ENCODE assay signal across 9 mouse cellular contexts in genomic region chr5:137512847-137513794, GRCm38 (mm10). TPM values are rescaled to one million over a fixed set of nuclear protein-coding genes. Genes with fewer than 3 reads are reported as not detected.
DNase-seq lines count a peak whose midpoint lies in the region; ATAC-seq and TF ChIP-seq lines count a peak whose summit lies in the region.
"Had no signal": no experiment of that assay in that cellular context is flagged by ENCODE, and none has a peak within 500 bp of the region (broad histone marks: within the 10 kb centered on the region; RNA-seq: fewer than 3 reads in every experiment).

No protein-coding gene starts in this region.

- WGBS in hindbrain, embryonic 13.5 days = 82% methylated on average over 11 of the region's 11 CpGs
- WGBS in midbrain, embryonic 15.5 days = 80% methylated on average over 11 of the region's 11 CpGs

- peak overlapping the region; percentile 100 for H3K9ac ChIP-seq in hindbrain, embryonic 13.5 days
- H3K9ac ChIP-seq in midbrain, embryonic 15.5 days = no peak overlapping the region

- H3K4me1 ChIP-seq in hindbrain, embryonic 13.5 days (replicated peaks) = peaks cover 56% of the 10 kb centered on the region
- H3K4me1 ChIP-seq in midbrain, embryonic 15.5 days = peaks cover 52% of the 10 kb centered on the region

- peaks cover 16% of the 10 kb centered on the region; the same call in 1 of the 2 replicates for H3K36me3 ChIP-seq in hindbrain, embryonic 13.5 days
- H3K36me3 ChIP-seq in midbrain, embryonic 15.5 days (replicated peaks) = peaks cover 1% of the 10 kb centered on the region; the same call in 1 of the 2 replicates

- 0 out of 2 replicates have a peak, but pooled peaks have one; percentile 43 for ATAC-seq in hindbrain, embryonic 13.5 days (ENCODE audit: low FRiP score)
- ATAC-seq in midbrain, embryonic 15.5 days (replicated peaks) = 0 out of 2 replicates have a peak, but pooled peaks have one; percentile 48

- no peaks in the 10 kb centered on the region for H3K9me3 ChIP-seq in hindbrain, embryonic 13.5 days
- no peaks in the 10 kb centered on the region for H3K9me3 ChIP-seq in midbrain, embryonic 15.5 days

- no peaks in the 10 kb centered on the region for H3K27me3 ChIP-seq in hindbrain, embryonic 13.5 days
- no peaks in the 10 kb centered on the region for H3K27me3 ChIP-seq in midbrain, embryonic 15.5 days (replicated peaks)

- DNase-seq in gastrocnemius, adult 2 months = peak; percentile 40
- DNase-seq in gastrocnemius, postnatal 10 days = no peak
- peak; percentile 39 to 44 for DNase-seq in B cell, adult 2 months
- DNase-seq in cerebellum, postnatal 25 days = peak; percentile 32 to 68
- DNase-seq in layer of hippocampus, adult 18-20 months (ENCODE audit: low spot score in 2 of 2) = no peak
- no peak for DNase-seq in frontal cortex, postnatal 25 days (ENCODE audit: low spot score in 2 of 2)

- H3K27ac ChIP-seq in gastrocnemius, adult 2 months = peak overlapping the region; percentile 44; the same call in 1 of the 2 replicates
- H3K27ac ChIP-seq in hindbrain, embryonic 13.5 days = 0 out of 2 replicates have a peak overlapping the region, but pooled peaks have one; percentile 0
- H3K27ac ChIP-seq in midbrain, embryonic 15.5 days = no peak overlapping the region

- H3K4me2 ChIP-seq in hindbrain, embryonic 13.5 days = peak overlapping the region; percentile 93
- peak overlapping the region; percentile 82 for H3K4me2 ChIP-seq in midbrain, embryonic 15.5 days

- TF ChIP-seq CTCF in gastrocnemius, adult 2 months (IDR thresholded peaks at IDR 0.05) = peak; percentile 60

- no peak overlapping the region for H3K4me3 ChIP-seq in gastrocnemius, adult 2 months
- H3K4me3 ChIP-seq in hindbrain, embryonic 13.5 days = peak overlapping the region; percentile 97; the same call in 1 of the 2 replicates
- peak overlapping the region; percentile 93; the same call in 1 of the 2 replicates for H3K4me3 ChIP-seq in midbrain, embryonic 15.5 days

- intact Hi-C loops in gastrocnemius, adult 2 months (cut with DNase I) = no loop called here

RNA-seq across cellular contexts. Expression of gene Gigyf1, which starts 5.2 kb away (rescaled TPM):
- total RNA-seq in gastrocnemius, adult 2 months (2021) = 10 to 100 TPM; 20.9 to 24.7 TPM
- total RNA-seq in gastrocnemius, postnatal 10 days (2021) = 10 to 100 TPM; 23.0 to 25.3 TPM
- polyA plus RNA-seq in hindbrain, embryonic 13.5 days (2015; fragmentation: Nextera tagmentation; extraction: Ambion mirVana) = 17.9 and 19.5 TPM in 2 replicates
- polyA plus RNA-seq in midbrain, embryonic 15.5 days (2015; fragmentation: Nextera tagmentation; extraction: Ambion mirVana) = 20.2 and 23.5 TPM in 2 replicates
- 10 to 100 TPM; 64.1 to 65.4 TPM for total RNA-seq in layer of hippocampus, adult 18-20 months (2021)

RNA-seq across cellular contexts. Expression of gene Pop7, which starts 10.8 kb away (rescaled TPM):
- 10 to 100 TPM; 11.3 to 11.4 TPM for total RNA-seq in gastrocnemius, adult 2 months (2021)
- 10 to 100 TPM; 16.6 to 18.5 TPM for total RNA-seq in gastrocnemius, postnatal 10 days (2021)
- polyA plus RNA-seq in hindbrain, embryonic 13.5 days (2015; fragmentation: Nextera tagmentation; extraction: Ambion mirVana) = 82.2 and 85.1 TPM in 2 replicates
- polyA plus RNA-seq in midbrain, embryonic 15.5 days (2015; fragmentation: Nextera tagmentation; extraction: Ambion mirVana) = 77.7 and 82.1 TPM in 2 replicates
- total RNA-seq in layer of hippocampus, adult 18-20 months (2021) = 10 to 100 TPM; 33.2 to 34.6 TPM

RNA-seq across cellular contexts. Expression of gene Epo, which starts 19.9 kb away (rescaled TPM):
- not detected for total RNA-seq in gastrocnemius, adult 2 months (2021)
- not detected for total RNA-seq in gastrocnemius, postnatal 10 days (2021)
- polyA plus RNA-seq in hindbrain, embryonic 13.5 days (2015; fragmentation: Nextera tagmentation; extraction: Ambion mirVana) = not detected in 2 replicates
- not detected in 2 replicates for polyA plus RNA-seq in midbrain, embryonic 15.5 days (2015; fragmentation: Nextera tagmentation; extraction: Ambion mirVana)
- total RNA-seq in layer of hippocampus, adult 18-20 months (2021) = not detected
- total RNA-seq: layer of hippocampus, postnatal 10 days had no signal

RNA-seq across cellular contexts. Expression of gene Gnb2, which starts 20.2 kb away (rescaled TPM):
- total RNA-seq in gastrocnemius, adult 2 months (2021) = 100 to 1,000 TPM; 118 to 148 TPM
- total RNA-seq in gastrocnemius, postnatal 10 days (2021) = 100 to 1,000 TPM; 301 to 324 TPM
- polyA plus RNA-seq in hindbrain, embryonic 13.5 days (2015; fragmentation: Nextera tagmentation; extraction: Ambion mirVana) = 529 and 536 TPM in 2 replicates
- polyA plus RNA-seq in midbrain, embryonic 15.5 days (2015; fragmentation: Nextera tagmentation; extraction: Ambion mirVana) = 525 and 570 TPM in 2 replicates
- 100 to 1,000 TPM; 573 to 580 TPM for total RNA-seq in layer of hippocampus, adult 18-20 months (2021)

RNA-seq across cellular contexts. Expression of gene Zan, which starts 36.3 kb away (rescaled TPM):
- under 1 TPM in 1 of 2 experiments, not detected in 1; 0.03 TPM for total RNA-seq in gastrocnemius, adult 2 months (2021)
- total RNA-seq in gastrocnemius, postnatal 10 days (2021) = under 1 TPM; 0.23 to 0.31 TPM
- 0.06 and 0.08 TPM in 2 replicates for polyA plus RNA-seq in hindbrain, embryonic 13.5 days (2015; fragmentation: Nextera tagmentation; extraction: Ambion mirVana)
- 0.50 and 0.51 TPM in 2 replicates for polyA plus RNA-seq in midbrain, embryonic 15.5 days (2015; fragmentation: Nextera tagmentation; extraction: Ambion mirVana)
- under 1 TPM; 0.15 to 0.33 TPM for total RNA-seq in layer of hippocampus, adult 18-20 months (2021)

Comparison
In these comparisons a context has a peak if more than half of its experiments do, and no peak if none do; other contexts are left out.
1. DNase-seq: peak in gastrocnemius, adult 2 months (single experiment), B cell, adult 2 months (2 of 2) and cerebellum, postnatal 25 days (2 of 2); none in gastrocnemius, postnatal 10 days (single experiment), layer of hippocampus, adult 18-20 months (0 of 2) and frontal cortex, postnatal 25 days (0 of 2).